Mouse (Mus musculus): ENCODE measurements around the gene Peg3. TPM values are rescaled to one million over a fixed set of nuclear protein-coding genes. Genes with fewer than 3 reads are reported as not detected.

Gene Peg3
- total and polyA plus RNA-seq, 3 experiments, result not detected

DNA sequence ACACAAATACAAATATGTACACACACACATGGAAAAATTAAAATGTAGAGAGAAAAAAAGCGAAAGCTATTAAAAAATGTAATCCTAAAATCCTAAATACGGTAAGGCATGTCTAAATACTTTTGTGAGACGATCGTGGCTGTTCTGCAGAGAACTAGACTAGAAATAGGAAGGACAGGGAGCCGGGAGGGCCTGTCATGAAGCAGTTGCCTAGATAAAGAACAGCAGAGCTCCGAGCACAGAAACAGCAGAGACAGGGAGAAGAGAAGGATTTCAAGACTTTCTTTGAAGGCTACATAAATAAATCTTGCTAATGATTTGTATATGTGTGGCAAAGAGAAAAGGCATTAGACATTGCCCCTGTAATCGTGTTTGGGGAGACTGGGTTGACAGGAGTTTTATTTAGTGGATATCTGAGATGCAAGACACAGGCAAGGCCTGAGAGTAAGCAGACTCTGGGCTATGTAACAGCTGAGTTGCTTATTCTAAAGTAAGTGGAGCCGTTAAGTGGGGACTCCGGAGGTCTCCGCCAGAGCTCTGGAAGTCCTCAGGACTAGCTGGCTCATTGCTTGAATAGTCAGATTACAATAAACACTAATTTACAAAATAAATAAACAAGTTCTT, 14.2 kb upstream of the Peg3 start:
- H3K27me3 ChIP-seq (replicated peaks), result no peaks in the 10 kb centered on the region
- dilution Hi-C loops (cut with MboI; ENCODE audit: extremely low pct_ligation_motif_present, extremely low pct_unique_long_range_greater_than_20kb, low sequenced_read_pairs) (no loop called here), in situ Hi-C loops (cut with MboI; ENCODE audit: low pct_ligation_motif_present, low pct_unique_long_range_greater_than_20kb, low sequenced_read_pairs) (no loop called here)
- H3K27ac ChIP-seq (ENCODE audit: insufficient read depth, low read depth), result no peak overlapping the region
- no peak for DNase-seq (ENCODE audit: extremely low read depth)
- TF ChIP-seq MYC (IDR thresholded peaks at IDR 0.05; ENCODE audit: low read depth, low read length) (no peak), CTCF (conservative IDR thresholded peaks at IDR 0.05 in 1 of 2, IDR thresholded peaks at IDR 0.05 in 1 of 2; ENCODE audit: low read depth in 2 of 2, low read length in 2 of 2) (no peak), JUN (IDR thresholded peaks at IDR 0.05; ENCODE audit: insufficient read depth, low read depth, low read length) (no peak), USF2 (conservative IDR thresholded peaks at IDR 0.05; ENCODE audit: low read depth, low read length) (no peak), ELF1 (IDR thresholded peaks at IDR 0.05; ENCODE audit: low read depth, low read length) (no peak), RAD21 (IDR thresholded peaks at IDR 0.05; ENCODE audit: low read depth, low read length) (no peak), MEF2A (IDR thresholded peaks at IDR 0.05; ENCODE audit: borderline replicate concordance, low read depth, low read length) (no peak), BHLHE40 (IDR thresholded peaks at IDR 0.05; ENCODE audit: low read depth, low read length) (no peak), ZNF384 (IDR thresholded peaks at IDR 0.05; ENCODE audit: low read depth, low read length) (no peak), MXI1 (IDR thresholded peaks at IDR 0.05; ENCODE audit: low read depth, low read length) (no peak), MAX (IDR thresholded peaks at IDR 0.05; ENCODE audit: low read length) (no peak), CHD1 (IDR thresholded peaks at IDR 0.05; ENCODE audit: low read depth, low read length) (no peak), RCOR1 (conservative IDR thresholded peaks at IDR 0.05; ENCODE audit: low read depth, low read length) (no peak), USF1 (IDR thresholded peaks at IDR 0.05; ENCODE audit: low read depth, low read length) (no peak), ZC3H11A (IDR thresholded peaks at IDR 0.05; ENCODE audit: low read depth, low read length) (no peak), ETS1 (conservative IDR thresholded peaks at IDR 0.05; ENCODE audit: low read depth, low read length) (no peak), SIN3A (IDR thresholded peaks at IDR 0.05; ENCODE audit: low read length) (no peak), EP300 (IDR thresholded peaks at IDR 0.05; ENCODE audit: low read length) (no peak), NRF1 (IDR thresholded peaks at IDR 0.05; ENCODE audit: low read depth, low read length) (no peak), GABPA (IDR thresholded peaks at IDR 0.05; ENCODE audit: insufficient replicate concordance, low read depth, low read length) (no peak)
- H3K4me2 ChIP-seq (ENCODE audit: insufficient read depth, low read depth, poor library complexity, severe bottlenecking), result no peak overlapping the region
- H3K36me3 ChIP-seq (replicated peaks in 1 of 2; ENCODE audit: control insufficient read depth in 1 of 2, insufficient read depth in 1 of 2, low read length in 1 of 2), result no peaks in the 10 kb centered on the region
- peaks cover 42% of the 10 kb centered on the region for H3K9me3 ChIP-seq (replicated peaks; ENCODE audit: low read length)
- H3K79me2 ChIP-seq (replicated peaks; ENCODE audit: control insufficient read depth, extremely low read depth, insufficient read depth, poor library complexity, severe bottlenecking), result no peaks in the 10 kb centered on the region
- H3K9ac ChIP-seq (ENCODE audit: insufficient read depth, low read depth), result no peak overlapping the region
- no peaks in the 10 kb centered on the region for H3K4me1 ChIP-seq (ENCODE audit: control insufficient read depth in 1 of 2, insufficient read depth in 2 of 2)
- H3K4me3 ChIP-seq (replicated peaks in 1 of 3; ENCODE audit: low read depth in 2 of 3, low read length in 2 of 3, poor library complexity in 1 of 3), result no peak overlapping the region

GRCm38 (mm10) chr7:6736060-6736459, 5.8 kb upstream of the Peg3 start:
- H3K9ac ChIP-seq (ENCODE audit: insufficient read depth, low read depth), result no peak overlapping the region
- no peak for DNase-seq (ENCODE audit: extremely low read depth)
- no peaks in the 10 kb centered on the region for H3K27me3 ChIP-seq (replicated peaks)
- peaks cover 16% of the 10 kb centered on the region for H3K9me3 ChIP-seq (replicated peaks; ENCODE audit: low read length)
- H3K79me2 ChIP-seq (replicated peaks; ENCODE audit: control insufficient read depth, extremely low read depth, insufficient read depth, poor library complexity, severe bottlenecking), result no peaks in the 10 kb centered on the region
- dilution Hi-C loops (cut with MboI; ENCODE audit: extremely low pct_ligation_motif_present, extremely low pct_unique_long_range_greater_than_20kb, low sequenced_read_pairs), result no loop called here
- in situ Hi-C loops (cut with MboI; ENCODE audit: low pct_ligation_motif_present, low pct_unique_long_range_greater_than_20kb, low sequenced_read_pairs), result no loop called here
- H3K4me1 ChIP-seq (ENCODE audit: control insufficient read depth in 1 of 2, insufficient read depth in 2 of 2), result no peaks in the 10 kb centered on the region
- TF ChIP-seq MAFK (IDR thresholded peaks at IDR 0.05; ENCODE audit: insufficient replicate concordance, low read length) (no peak), ETS1 (conservative IDR thresholded peaks at IDR 0.05; ENCODE audit: low read depth, low read length) (no peak), PAX5 (IDR thresholded peaks at IDR 0.05; ENCODE audit: low read length) (no peak), NELFE (IDR thresholded peaks at IDR 0.05; ENCODE audit: low read depth, low read length) (no peak), EP300 (IDR thresholded peaks at IDR 0.05; ENCODE audit: low read length) (no peak), ZMIZ1 (IDR thresholded peaks at IDR 0.05; ENCODE audit: low read depth, low read length) (no peak), MAZ (IDR thresholded peaks at IDR 0.05; ENCODE audit: low read depth, low read length) (no peak), KAT2A (IDR thresholded peaks at IDR 0.05; ENCODE audit: insufficient replicate concordance, low read length) (no peak), TBP (conservative IDR thresholded peaks at IDR 0.05; ENCODE audit: low read depth, low read length) (no peak), ZKSCAN1 (IDR thresholded peaks at IDR 0.05; ENCODE audit: borderline replicate concordance, low read depth, low read length) (no peak), BHLHE40 (IDR thresholded peaks at IDR 0.05; ENCODE audit: low read depth, low read length) (no peak), RCOR1 (conservative IDR thresholded peaks at IDR 0.05; ENCODE audit: low read depth, low read length) (no peak), CTCF (conservative IDR thresholded peaks at IDR 0.05 in 1 of 2, IDR thresholded peaks at IDR 0.05 in 1 of 2; ENCODE audit: low read depth in 2 of 2, low read length in 2 of 2) (no peak)
- no peak overlapping the region for H3K4me3 ChIP-seq (replicated peaks in 1 of 3; ENCODE audit: low read depth in 2 of 3, low read length in 2 of 3, poor library complexity in 1 of 3)
- H3K27ac ChIP-seq (ENCODE audit: insufficient read depth, low read depth), result no peak overlapping the region
- no peaks in the 10 kb centered on the region for H3K36me3 ChIP-seq (replicated peaks in 1 of 2; ENCODE audit: control insufficient read depth in 1 of 2, insufficient read depth in 1 of 2, low read length in 1 of 2)
- no peak overlapping the region for H3K4me2 ChIP-seq (ENCODE audit: insufficient read depth, low read depth, poor library complexity, severe bottlenecking)

All from CH12.LX (cell line).